Mouse (Mus musculus) liver, embryonic 18 days (tissue): Measurements from ENCODE around the gene Mpped2. TPM values are rescaled to one million over a fixed set of nuclear protein-coding genes. Genes with fewer than 3 reads are reported as not detected.

ENCODE experiments used
- polyA plus RNA-seq: library from polyadenylated mRNA; depleted of rRNA; stranded (reverse); fragments of >200 nt; gene quantifications from 2 replicates; pipeline ENCODE4 v1.2.3, GENCODE M21; 2012; rRNA removed

The Mpped2 gene
- 0.26 and 0.30 TPM in 2 replicates for polyA plus RNA-seq

GRCm38 (mm10) chr2:106692783-106693701 lies at the start of gene Mpped2:
Mpped2 (plus strand) TSS chr2:106693269.

